Mouse (Mus musculus) heart, adult 18-20 months (tissue): ENCODE data around the gene Frmd8. TPM values are rescaled to one million over a fixed set of nuclear protein-coding genes. Genes with fewer than 3 reads are reported as not detected.
"Not testable (repeated sequence)": the region's sequence is repeated elsewhere in the genome, so short reads cannot be mapped to it uniquely, and the experiment has no call there.

Source experiments
- DNase-seq, 2 experiments: peaks; one replicate each; pipeline ENCODE4 v3.0.0; 2021 to 2022; ENCODE audit warnings: mixed read lengths in 1 of 2
- total RNA-seq, 2 experiments: library from RNA; stranded (reverse); gene quantifications; 2 replicates each; pipeline ENCODE4 v1.2.3; 2021

Frmd8 gene
- total RNA-seq, 2 experiments from 2014 or later: 7.2 to 10.6 TPM

GRCm38 (mm10) chr19:5825901-5826730 is 49.0 kb downstream of the Frmd8 start:
- no peak for DNase-seq

GRCm38 (mm10) chr19:5824826-5825617 is 50.1 kb downstream of the Frmd8 start:
- DNase-seq: no peak

GRCm38 (mm10) chr19:5824043-5824825 is 50.8 kb downstream of the Frmd8 start:
- DNase-seq: peak; percentile 69 to 72

- peak in 1 of 2 experiments; percentile 65 for DNase-seq
These were observed 51.7 kb downstream of the Frmd8 start for GRCm38 (mm10) chr19:5823266-5823839.

GRCm38 (mm10) chr19:5822834-5823205 is 52.3 kb downstream of the Frmd8 start:
- no peak for DNase-seq

- DNase-seq: peak; percentile 73 to 84
These were observed 52.8 kb downstream of the Frmd8 start for GRCm38 (mm10) chr19:5822174-5822833.

- peak in 1 of 2 experiments; percentile 50 for DNase-seq
These were observed 53.3 kb downstream of the Frmd8 start for GRCm38 (mm10) chr19:5821847-5822173.

GRCm38 (mm10) chr19:5819549-5819948 is 55.5 kb downstream of the Frmd8 start:
- DNase-seq: peak; percentile 78 to 79

GRCm38 (mm10) chr19:5818590-5818977 is 56.5 kb downstream of the Frmd8 start:
- no peak for DNase-seq

- peak; percentile 93 to 95 for DNase-seq
These were observed 57.1 kb downstream of the Frmd8 start for GRCm38 (mm10) chr19:5817703-5818589.

GRCm38 (mm10) chr19:5815928-5816327 is 59.1 kb downstream of the Frmd8 start:
- DNase-seq: no peak

GRCm38 (mm10) chr19:5815010-5815409 is 60.1 kb downstream of the Frmd8 start:
- DNase-seq: no peak

GRCm38 (mm10) chr19:5814048-5814447 is 61.0 kb downstream of the Frmd8 start:
- DNase-seq: not testable (repeated sequence)

- no peak for DNase-seq
These were observed 61.5 kb downstream of the Frmd8 start for GRCm38 (mm10) chr19:5813567-5813966.

GRCm38 (mm10) chr19:5811771-5812504 is 63.1 kb downstream of the Frmd8 start:
- peak; percentile 85 to 96 for DNase-seq

- peak in 1 of 2 experiments; percentile 60 for DNase-seq
These were observed 64.1 kb downstream of the Frmd8 start for GRCm38 (mm10) chr19:5810840-5811563.

- DNase-seq: peak; percentile 79 to 83
These were observed 64.8 kb downstream of the Frmd8 start for GRCm38 (mm10) chr19:5810103-5810839.

GRCm38 (mm10) chr19:5809712-5810089 is 65.4 kb downstream of the Frmd8 start:
- DNase-seq: peak in 1 of 2 experiments; percentile 49
